Mouse (Mus musculus): ENCODE data around the gene Bcl2l1.

Gene Bcl2l1

DNA sequence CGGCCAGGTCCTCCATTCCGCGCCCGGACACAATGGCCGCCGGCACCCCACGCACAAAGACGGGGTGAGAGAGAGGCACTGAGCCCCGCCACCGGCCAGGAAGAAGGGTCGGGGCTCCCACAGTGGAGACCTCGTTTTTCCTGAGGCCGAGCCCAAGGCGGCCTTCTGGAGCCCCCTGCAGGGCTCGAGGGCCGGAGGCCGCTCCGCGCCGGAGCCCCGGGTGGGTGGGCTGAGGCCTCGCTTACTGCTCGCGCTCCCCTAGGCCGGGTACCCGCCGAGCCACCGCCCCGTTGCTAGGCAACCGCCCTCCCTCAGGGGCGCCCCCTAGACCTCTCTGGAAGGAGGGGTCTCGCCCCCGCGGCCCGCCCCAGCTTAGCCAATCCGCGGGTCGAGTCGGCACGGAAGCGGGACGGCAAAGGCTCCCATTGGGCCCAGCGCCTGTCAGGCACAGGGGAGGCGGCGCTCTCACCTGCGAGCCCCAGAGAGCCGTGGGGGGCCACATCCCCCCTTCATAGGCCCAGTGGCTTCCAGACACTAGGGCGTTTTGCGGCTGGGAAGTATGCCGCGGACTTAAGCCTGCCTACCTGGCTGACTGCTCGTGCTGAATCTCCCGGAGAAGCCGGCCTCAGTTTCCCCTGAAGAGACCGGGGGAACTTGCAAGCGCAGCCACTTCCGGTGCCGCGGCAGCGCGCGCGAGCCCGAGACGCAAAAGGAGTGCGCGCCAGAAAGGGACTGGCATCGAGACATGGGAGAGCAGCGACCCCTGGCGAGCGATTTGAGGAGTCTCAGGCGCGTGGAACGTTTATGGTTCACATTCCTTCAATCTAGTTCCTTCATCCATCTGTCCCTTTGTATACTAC is at the start of gene Bcl2l1:
Gene Bcl2l1 (minus strand): TSS at position 710 of the 860 bp plus-strand sequence.
- DNase-seq, result peak; percentile 98 to 99

DNA sequence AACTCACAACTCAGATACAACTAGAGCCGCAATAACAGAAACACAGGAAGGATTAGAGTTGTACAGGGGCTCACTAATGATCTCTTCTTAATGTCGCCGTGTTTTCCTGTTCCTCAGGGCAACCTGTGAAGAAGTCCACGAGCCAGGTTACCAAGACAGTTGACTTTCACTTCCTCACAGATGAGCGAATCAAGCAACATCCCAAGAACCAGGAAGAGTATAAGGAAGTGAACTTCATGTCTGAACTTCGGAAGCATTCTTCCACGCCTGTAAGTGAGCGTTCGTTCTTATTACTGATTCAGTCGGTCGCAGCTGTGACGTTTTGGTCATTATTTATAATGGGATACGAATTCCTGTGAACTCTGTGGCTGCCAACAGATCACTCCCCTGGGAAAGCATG is 49.4 kb upstream of the Bcl2l1 start:
- DNase-seq, result no peak

DNA sequence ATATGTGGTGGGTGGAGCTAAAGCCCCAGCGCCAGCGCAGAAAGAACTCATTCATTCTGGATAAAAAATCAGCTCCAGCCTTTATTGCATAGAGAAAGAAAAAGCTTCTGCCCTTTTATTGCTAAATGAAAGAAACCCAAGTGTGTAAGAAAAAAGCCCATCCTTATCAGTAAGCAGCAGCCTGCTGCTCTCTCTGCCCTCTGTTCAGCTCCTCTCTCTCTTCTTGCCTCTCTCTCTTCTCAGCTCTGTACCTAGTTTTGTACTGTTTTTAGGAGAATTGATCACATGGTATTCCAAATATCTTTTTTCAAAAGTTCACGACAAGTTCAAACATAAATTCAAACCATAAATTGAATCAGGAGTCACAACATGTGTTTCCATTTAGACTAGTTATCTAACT is 46.7 kb upstream of the Bcl2l1 start:
- DNase-seq, result no peak

DNA sequence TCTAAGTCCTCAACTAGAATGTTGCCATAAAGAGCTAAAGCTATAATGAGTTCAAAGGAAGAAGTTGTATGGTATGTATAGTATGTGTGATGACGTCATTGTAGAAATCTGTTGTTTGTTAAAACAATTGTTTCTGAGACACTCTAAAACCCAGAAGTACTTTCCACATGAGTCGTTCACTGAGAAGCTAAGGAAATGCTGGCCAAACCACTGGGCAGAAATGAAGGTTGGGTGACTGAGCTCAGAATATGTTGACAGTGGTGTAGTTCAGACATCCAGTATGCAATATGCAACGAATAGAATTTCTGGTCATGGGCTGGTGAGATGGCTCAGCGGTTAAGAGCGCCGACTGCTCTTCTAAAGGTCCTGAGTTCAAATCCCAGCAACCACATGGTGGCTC is 31.8 kb upstream of the Bcl2l1 start:
- DNase-seq, result no peak

- no peak for DNase-seq
Observed at GRCm38 (mm10) chr2:152862638-152863037, 31.1 kb upstream of the Bcl2l1 start.

GRCm38 (mm10) chr2:152861891-152862290 is 30.4 kb upstream of the Bcl2l1 start:
- no peak for DNase-seq

DNA sequence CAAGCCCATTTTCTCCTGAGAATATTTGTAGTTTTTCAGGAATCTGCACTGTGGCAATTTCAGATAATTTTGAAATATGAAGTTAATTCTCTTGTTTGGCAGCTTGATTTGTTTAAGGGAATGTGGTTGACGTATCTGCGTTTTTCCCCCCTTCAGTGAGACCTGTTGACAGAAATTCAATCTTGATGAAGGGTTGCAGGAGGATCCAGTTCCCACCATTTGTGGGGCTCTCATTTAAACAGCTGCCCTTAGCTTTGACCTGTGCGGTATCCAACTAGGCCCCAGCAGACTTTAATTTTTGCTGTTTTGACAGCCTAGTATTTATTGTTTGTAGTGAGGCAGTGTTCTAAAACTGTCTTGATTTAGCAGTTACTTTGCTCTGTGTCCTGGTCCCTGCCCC is 28.0 kb upstream of the Bcl2l1 start:
- no peak for DNase-seq

DNA sequence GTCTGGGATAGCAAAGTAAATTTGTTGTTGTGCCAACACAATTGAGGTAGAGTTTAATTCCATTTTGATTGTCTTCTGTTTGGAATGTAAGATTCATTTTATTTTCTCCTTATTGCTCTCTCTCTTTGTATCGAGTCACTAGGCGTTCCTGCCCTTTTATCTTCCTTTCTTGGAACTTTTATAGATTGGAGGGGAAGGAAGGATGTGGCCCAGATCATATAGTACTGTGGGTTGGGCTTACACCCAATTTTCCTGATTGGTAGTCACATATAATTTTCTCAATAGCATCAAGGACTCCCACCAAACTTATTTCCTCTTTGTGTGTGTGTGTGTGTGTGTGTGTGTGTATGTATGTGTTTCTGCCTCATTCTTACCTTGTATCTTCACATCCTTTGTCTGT is 16.9 kb upstream of the Bcl2l1 start:
- DNase-seq, result no peak

DNA sequence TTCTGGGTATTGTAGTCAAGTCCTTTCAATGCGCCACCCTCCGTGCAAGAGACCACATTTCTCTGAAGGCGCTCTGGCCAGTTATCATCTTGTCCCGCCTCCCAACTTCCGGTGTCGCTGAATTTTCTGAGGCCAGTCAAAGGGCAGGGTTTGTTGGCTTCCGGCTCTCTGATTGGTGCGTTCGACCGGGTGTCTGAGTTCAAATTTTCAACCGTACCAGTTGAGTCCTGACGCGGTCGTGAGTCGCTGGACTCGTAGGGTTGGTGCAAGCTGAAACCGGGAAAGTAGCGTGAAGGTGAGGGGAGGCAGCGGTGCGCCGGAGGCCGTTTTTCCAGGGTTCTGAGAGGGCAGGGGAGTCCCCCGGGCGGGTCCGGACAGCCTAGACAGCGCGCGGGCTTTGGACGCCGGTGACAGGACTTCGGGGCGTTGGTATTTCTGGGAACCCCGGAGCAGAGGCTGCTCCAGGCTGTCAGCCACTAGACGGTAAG is 16.3 kb upstream of the Bcl2l1 start, which contains the start of gene Tpx2:
Gene Tpx2 (plus strand): TSS at position 150 of the 488 bp plus-strand sequence.
- peak; percentile 98 for DNase-seq

DNA sequence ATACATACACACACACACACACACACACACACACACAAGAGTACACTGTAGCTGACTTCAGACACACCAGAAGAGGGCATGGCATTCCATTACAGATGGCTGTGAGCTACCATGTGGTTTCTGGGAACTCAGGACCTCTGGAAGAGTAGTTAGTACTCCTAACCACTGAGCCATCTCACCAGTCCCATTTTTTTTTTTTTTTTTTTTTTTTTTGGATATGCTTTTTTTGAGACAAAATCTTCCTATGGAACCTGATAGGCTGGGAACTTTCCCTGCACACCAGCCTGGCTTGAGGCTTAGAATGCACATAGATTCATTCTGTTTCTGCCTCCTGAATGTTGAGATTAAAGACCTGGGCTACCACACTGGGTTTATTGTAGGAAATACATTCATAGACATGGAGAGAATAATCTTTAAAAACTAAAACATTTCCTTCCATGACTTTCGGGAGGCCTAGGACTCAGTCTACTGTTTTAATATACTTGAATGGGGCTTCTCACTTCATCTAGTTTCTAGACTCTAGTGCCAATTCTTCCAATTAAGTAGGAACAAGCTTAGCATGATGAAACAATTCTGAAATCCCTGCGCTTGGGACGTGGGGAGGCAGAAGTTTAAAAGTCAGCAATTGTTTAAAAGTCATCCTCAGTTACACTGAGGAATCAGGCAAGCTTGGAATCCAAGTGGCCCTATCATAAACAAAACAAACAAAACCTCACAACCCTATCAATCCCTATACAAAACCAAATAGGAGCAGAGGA is 15.7 kb upstream of the Bcl2l1 start:
- DNase-seq, result peak in 1 of 2 experiments; percentile 3

DNA sequence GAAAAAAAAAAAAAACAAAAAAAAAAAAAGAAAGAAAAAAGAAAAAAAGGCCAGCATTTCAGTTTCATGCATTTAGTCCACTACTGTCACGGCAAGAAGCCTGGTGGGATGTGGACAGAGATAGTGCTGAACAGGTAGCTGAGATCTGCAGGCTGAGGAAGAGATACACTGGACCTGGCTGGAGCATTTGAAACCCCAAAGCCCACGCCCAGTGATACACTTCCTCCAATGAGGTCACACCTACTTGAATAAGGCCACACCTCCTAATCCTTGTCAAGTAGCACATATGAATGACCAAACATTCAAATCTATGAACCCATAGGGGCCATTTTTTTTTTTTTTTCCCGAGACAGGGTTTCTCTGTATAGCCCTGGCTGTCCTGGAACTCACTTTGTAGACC is 11.2 kb upstream of the Bcl2l1 start:
- no peak for DNase-seq

DNA sequence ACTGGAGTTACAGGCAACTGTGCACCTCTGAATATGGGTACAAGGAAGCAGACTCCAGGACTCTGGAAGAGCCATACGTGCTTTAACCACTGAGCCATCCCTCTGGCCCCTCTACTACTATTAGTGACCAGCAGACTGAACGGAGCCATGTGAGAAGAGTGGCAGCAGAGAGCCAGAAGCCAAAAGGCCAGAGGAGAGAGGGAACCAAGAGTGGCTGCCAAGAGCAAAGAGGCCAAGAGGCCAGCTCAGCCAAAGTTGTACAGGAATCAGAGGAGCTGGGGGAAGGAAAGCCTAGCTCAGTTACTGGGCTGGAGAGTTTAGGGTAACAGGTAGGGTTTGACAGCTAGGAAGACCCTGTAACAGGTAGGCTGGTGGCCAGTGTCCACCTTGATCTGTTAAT is 7.7 kb upstream of the Bcl2l1 start:
- no peak for DNase-seq

GRCm38 (mm10) chr2:152830021-152830921 is 1.3 kb downstream of the Bcl2l1 start:
- DNase-seq, result peak; percentile 86

DNA sequence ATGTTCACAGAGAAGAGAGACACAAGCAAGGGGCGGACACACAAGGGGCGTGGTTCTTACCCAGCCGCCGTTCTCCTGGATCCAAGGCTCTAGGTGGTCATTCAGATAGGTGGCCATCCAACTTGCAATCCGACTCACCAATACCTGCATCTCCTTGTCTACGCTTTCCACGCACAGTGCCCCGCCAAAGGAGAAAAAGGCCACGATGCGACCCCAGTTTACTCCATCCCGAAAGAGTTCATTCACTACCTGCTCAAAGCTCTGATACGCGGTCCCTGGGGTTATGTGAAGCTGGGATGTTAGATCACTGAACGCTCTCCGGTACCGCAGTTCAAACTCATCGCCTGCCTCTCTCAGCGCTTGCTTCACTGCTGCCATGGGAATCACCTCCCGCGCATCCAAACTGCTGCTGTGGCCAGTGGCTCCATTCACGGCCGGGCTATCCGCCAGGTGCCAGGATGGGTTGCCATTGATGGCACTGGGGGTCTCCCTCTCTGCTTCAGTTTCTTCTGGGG is 2.1 kb downstream of the Bcl2l1 start:
- peak; percentile 76 to 80 for DNase-seq

- DNase-seq, result peak in 1 of 2 experiments; percentile 50
Observed at GRCm38 (mm10) chr2:152828532-152828931, 3.0 kb downstream of the Bcl2l1 start.

GRCm38 (mm10) chr2:152828011-152828370 is 3.5 kb downstream of the Bcl2l1 start:
- DNase-seq, result no peak

- DNase-seq, result peak in 1 of 2 experiments; percentile 30
Observed at GRCm38 (mm10) chr2:152827321-152828010, 4.1 kb downstream of the Bcl2l1 start.

GRCm38 (mm10) chr2:152826481-152826880 is 5.0 kb downstream of the Bcl2l1 start:
- peak in 1 of 2 experiments; percentile 19 for DNase-seq

GRCm38 (mm10) chr2:152825713-152826112 is 5.8 kb downstream of the Bcl2l1 start:
- DNase-seq, result peak in 1 of 2 experiments; percentile 12

DNA sequence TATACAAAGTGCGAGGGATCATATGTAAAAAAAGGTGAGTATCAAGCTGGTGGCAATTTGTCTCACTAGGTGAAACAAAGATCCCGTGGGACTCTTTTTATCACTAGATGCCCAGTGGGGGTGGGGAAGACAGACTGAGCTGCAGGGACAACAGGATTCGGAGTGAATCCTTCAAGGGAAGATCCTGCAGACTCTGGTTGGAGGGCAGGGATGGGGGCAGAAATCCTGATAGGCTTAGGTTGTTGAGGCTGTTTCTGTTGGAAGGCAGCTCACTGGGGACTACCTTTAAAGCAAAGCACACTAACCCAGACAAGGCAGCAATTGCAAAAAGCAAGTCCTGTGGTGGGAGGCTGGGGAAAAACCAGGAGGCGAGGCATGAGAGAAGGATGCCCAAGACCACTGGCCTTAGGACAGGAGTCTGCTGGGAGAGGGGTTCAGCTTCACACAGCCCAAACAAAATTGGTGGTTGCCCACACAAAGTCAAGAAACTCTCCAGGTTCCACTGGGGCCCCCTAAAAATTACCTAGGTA is 6.3 kb downstream of the Bcl2l1 start:
- peak in 1 of 2 experiments; percentile 21 for DNase-seq

DNA sequence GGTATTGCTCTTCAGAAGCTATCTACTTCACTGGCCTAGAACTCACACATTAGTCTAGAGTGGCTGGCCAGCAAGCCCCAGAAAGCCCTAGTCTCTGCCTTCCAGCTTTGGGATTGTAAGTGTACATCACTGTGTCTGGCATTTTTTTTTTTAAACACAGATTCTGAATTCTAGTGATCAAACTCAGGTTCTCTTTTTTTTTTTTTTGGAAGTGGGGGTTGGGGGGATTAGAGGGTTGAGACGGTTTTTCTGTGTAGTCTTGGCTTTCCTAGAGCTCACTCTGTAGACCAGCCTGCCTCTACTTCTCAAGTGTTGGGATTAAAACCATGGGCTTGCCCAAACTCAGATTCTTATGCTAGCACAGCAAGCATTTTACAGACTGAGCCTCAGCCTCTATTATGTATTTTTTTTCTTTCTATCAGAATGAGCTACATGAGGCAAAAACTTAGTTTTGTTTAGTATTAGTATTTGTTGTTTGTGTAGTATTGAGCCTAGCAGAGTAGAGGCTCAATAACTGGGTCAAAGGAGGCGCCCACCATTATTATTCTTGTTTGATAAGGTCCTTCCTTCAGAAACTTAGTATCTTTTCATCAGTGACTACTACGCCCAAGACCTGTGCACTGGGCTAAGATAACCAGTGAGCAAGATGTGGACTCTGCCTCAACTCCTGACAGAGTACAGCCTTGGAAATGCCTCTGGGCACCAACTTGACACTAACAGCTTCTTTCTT is 6.9 kb downstream of the Bcl2l1 start:
- DNase-seq, result no peak

All from cerebellum, postnatal 14 days (tissue).